Mouse (Mus musculus) embryonic facial prominence, embryonic 15.5 days (tissue): Measurements from ENCODE around the gene Nfib. TPM values are rescaled to one million over a fixed set of nuclear protein-coding genes. Genes with fewer than 3 reads are reported as not detected.

Experiments
- ATAC-seq: fragments of 200-750 bp; cut with Nextera tagmentation; 2 replicates; pipeline ENCODE4 v1.8.0; 2017; ENCODE audit warnings: low read depth, moderate TSS enrichment; ENCODE audit not compliant: insufficient number of reproducible peaks, low FRiP score, low TSS enrichment
- H3K27ac ChIP-seq: fragments of 300-500 bp; sonication (generic); replicated peaks from 2 replicates; pipeline ENCODE4 v1.5.1; 2015; ENCODE audit warnings: mild to moderate bottlenecking, inconsistent platforms
- H3K27me3 ChIP-seq: fragments of 300-500 bp; sonication (generic); 2 replicates; pipeline ENCODE4 v1.6.1; 2015; ENCODE audit warnings: inconsistent platforms
- H3K36me3 ChIP-seq: fragments of 300-500 bp; sonication (generic); 2 replicates; pipeline ENCODE4 v1.6.1; 2015; ENCODE audit warnings: mild to moderate bottlenecking, inconsistent platforms
- H3K4me1 ChIP-seq: fragments of 300-500 bp; sonication (generic); 2 replicates; pipeline ENCODE4 v1.6.1; 2015; ENCODE audit warnings: inconsistent platforms
- H3K4me2 ChIP-seq: fragments of 300-500 bp; sonication (generic); replicated peaks from 2 replicates; pipeline ENCODE4 v1.6.1; 2015; ENCODE audit warnings: mild to moderate bottlenecking, inconsistent platforms
- H3K4me3 ChIP-seq: fragments of 300-500 bp; sonication (generic); replicated peaks from 2 replicates; pipeline ENCODE4 v1.5.1; 2015; ENCODE audit warnings: mild to moderate bottlenecking, inconsistent platforms
- H3K9ac ChIP-seq: fragments of 300-500 bp; sonication (generic); 2 replicates; pipeline ENCODE4 v1.6.1; 2015; ENCODE audit warnings: inconsistent platforms
- H3K9me3 ChIP-seq: fragments of 300-500 bp; sonication (generic); replicated peaks from 2 replicates; pipeline ENCODE4 v1.6.1; 2016; ENCODE audit warnings: inconsistent platforms
- WGBS: fragments of 180-500 bp; shearing (Covaris S2); methylation state at CpG from one replicate; pipeline ENCODE4 v1.1.7; 2015; 5-methylcytosine and 5-hydroxymethylcytosine counted together
- polyA plus RNA-seq: library from polyadenylated mRNA; unstranded; fragments of >200 nt; fragmentation: Nextera tagmentation; extraction: Ambion mirVana; gene quantifications from 2 replicates; pipeline ENCODE4 v1.2.1, GENCODE M21; 2015

The Nfib gene
- polyA plus RNA-seq, 1 experiment from 2014 or later: 85.7 TPM

- 2% methylated on average over 30 of the region's 30 CpGs for WGBS
- no peak for ATAC-seq
- peak overlapping the region; percentile 69; the same call in 1 of the 2 replicates for H3K27ac ChIP-seq
Observed at GRCm38 (mm10) chr4:82538069-82538811, 167.3 kb downstream of the Nfib start.

GRCm38 (mm10) chr4:82537279-82537967 is 168.1 kb downstream of the Nfib start:
- Histone ChIP-seq H3K9ac (peak overlapping the region; percentile 42), H3K4me1 (peaks cover 44% of the 10 kb centered on the region), H3K27me3 (peaks cover 6% of the 10 kb centered on the region), H3K4me3 (peak overlapping the region; percentile 41), H3K9me3 (no peaks in the 10 kb centered on the region), H3K36me3 (no peaks in the 10 kb centered on the region), H3K4me2 (peak overlapping the region; percentile 71), H3K27ac (peak overlapping the region; percentile 69; the same call in 1 of the 2 replicates)
- 3% methylated on average over 28 of the region's 28 CpGs for WGBS
- ATAC-seq: no peak

More at GRCm38 (mm10) chr4:82538069-82538811, 167.3 kb downstream of the Nfib start:
- Histone ChIP-seq H3K9me3 (no peaks in the 10 kb centered on the region), H3K4me1 (peaks cover 41% of the 10 kb centered on the region), H3K4me2 (peak overlapping the region; percentile 71), H3K4me3 (peak overlapping the region; percentile 41), H3K36me3 (no peaks in the 10 kb centered on the region), H3K27me3 (peaks cover 6% of the 10 kb centered on the region), H3K9ac (peak overlapping the region; percentile 42)

DNA sequence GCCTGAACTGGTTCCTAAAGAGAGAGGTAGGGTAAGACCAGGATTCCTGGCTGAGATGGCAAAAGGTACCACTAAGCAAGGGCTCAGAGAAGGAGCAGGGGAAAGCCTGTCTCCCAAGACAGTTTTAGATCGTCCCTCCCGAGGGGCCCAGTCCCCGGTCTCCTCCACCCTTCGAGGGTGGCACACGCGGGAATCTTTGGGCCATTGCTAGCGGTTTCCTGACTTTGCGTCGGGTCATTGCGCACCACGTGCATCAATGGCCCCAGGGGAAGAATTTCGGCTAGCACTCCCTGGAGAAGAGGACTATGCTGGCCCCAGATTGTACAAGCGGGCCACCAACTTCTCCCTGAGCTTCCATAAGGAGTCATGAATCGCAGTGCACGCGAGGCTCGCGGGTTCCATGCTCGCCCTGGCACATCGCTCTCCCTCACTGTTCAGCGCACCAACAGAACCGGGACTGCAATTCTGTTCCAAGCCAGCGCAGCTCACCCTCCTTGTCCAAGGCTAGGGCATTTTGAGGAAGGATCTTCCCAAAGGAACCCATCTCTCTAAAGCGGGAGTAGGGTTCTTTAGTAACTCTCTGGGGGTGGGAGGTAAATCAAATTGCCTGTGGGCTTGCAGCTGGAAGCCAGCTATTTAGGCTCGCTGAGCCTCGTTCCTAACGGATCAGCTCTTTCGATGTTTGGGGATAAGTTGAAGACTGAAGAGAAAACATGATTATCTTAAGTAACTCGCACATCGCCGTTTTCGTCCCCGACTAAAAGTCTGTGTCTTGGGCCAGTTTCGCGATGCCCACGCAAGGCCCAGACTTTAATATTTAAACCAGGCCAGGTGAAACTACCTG is 168.9 kb downstream of the Nfib start:
- Histone ChIP-seq H3K36me3 (no peaks in the 10 kb centered on the region), H3K27me3 (peaks cover 6% of the 10 kb centered on the region), H3K4me2 (peak overlapping the region; percentile 71), H3K27ac (peak overlapping the region; percentile 69; the same call in 1 of the 2 replicates), H3K9me3 (no peaks in the 10 kb centered on the region), H3K4me3 (peak overlapping the region; percentile 41), H3K9ac (peak overlapping the region; percentile 42), H3K4me1 (peaks cover 51% of the 10 kb centered on the region)
- 13% methylated on average over 36 of the region's 36 CpGs for WGBS
- ATAC-seq: no peak

DNA sequence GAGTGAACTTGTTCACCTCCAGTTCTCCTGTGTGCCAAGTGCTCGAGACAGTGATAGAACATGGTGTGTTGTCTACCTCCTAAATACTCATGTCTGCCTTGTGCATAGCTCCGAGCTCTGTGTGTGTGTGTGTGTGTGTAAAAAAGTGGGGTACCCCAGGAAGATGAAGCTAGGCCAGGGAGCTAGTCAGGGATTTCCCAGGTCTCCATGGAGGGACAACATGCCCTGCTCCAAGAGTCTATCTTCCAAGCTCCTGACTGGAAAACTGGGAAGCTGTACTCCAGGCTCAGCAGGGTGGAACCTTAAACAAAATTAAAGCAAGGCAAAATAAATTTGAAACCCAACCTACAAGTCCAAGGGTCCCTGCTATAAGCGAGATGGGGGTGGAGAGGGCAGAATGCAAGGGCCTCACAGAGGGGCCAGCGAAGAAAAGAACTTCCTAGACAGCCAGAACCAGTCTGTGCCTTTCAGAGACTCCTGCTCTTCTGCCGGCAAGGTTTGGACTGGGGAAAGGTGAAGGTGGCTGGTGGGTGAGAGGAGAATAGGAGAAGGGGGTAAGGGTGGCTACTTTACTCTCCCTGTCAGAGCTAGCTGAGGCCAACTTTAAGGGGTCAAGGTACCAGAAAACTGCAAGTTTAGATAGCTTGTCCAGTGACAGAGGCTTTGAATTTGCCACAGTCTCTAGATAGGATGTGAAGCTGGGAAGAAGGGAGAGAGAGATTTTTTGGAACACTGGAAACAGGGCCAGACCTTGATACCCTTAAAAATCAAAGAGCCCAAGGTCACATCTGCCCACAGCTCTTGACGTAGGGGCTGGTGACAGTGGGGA is 169.7 kb downstream of the Nfib start:
- Histone ChIP-seq H3K9ac (no peak overlapping the region), H3K27ac (0 out of 2 replicates have a peak overlapping the region, but pooled peaks have one; percentile 28), H3K4me2 (peak overlapping the region; percentile 71), H3K27me3 (peaks cover 6% of the 10 kb centered on the region), H3K36me3 (no peaks in the 10 kb centered on the region), H3K4me1 (peaks cover 58% of the 10 kb centered on the region), H3K9me3 (no peaks in the 10 kb centered on the region), H3K4me3 (peak overlapping the region; percentile 41)
- ATAC-seq: no peak
- WGBS: 60% methylated on average over 6 of the region's 6 CpGs

GRCm38 (mm10) chr4:82533231-82533630 is 172.3 kb downstream of the Nfib start:
- Histone ChIP-seq H3K9ac (no peak overlapping the region), H3K4me1 (peaks cover 50% of the 10 kb centered on the region), H3K9me3 (no peaks in the 10 kb centered on the region), H3K4me2 (no peak overlapping the region; the same call in 1 of the 2 replicates), H3K36me3 (no peaks in the 10 kb centered on the region), H3K27me3 (peaks cover 6% of the 10 kb centered on the region), H3K4me3 (no peak overlapping the region), H3K27ac (peak overlapping the region; percentile 88)
- no peak for ATAC-seq
- 49% methylated on average over 3 of the region's 3 CpGs for WGBS

GRCm38 (mm10) chr4:82532443-82533191 is 172.9 kb downstream of the Nfib start:
- Histone ChIP-seq H3K36me3 (no peaks in the 10 kb centered on the region), H3K4me3 (0 out of 2 replicates have a peak overlapping the region, but pooled peaks have one; percentile 2), H3K9me3 (no peaks in the 10 kb centered on the region), H3K9ac (no peak overlapping the region), H3K27ac (peak overlapping the region; percentile 88), H3K4me2 (peak overlapping the region; percentile 33), H3K27me3 (peaks cover 6% of the 10 kb centered on the region), H3K4me1 (peaks cover 44% of the 10 kb centered on the region)
- 15% methylated on average over 11 of the region's 11 CpGs for WGBS
- no peak for ATAC-seq

- H3K9ac ChIP-seq: no peak overlapping the region
- WGBS: 45% methylated on average over 5 of the region's 5 CpGs
- peak overlapping the region; percentile 88 for H3K27ac ChIP-seq
- no peak overlapping the region for H3K4me3 ChIP-seq
- no peaks in the 10 kb centered on the region for H3K9me3 ChIP-seq
- no peak for ATAC-seq
- H3K4me1 ChIP-seq: peaks cover 38% of the 10 kb centered on the region
- peak overlapping the region; percentile 33 for H3K4me2 ChIP-seq
- H3K27me3 ChIP-seq: peaks cover 6% of the 10 kb centered on the region
- no peaks in the 10 kb centered on the region for H3K36me3 ChIP-seq
Observed at GRCm38 (mm10) chr4:82531977-82532376, 173.6 kb downstream of the Nfib start.

- H3K4me3 ChIP-seq: no peak overlapping the region
- ATAC-seq: peak; percentile 52; the same call in 1 of the 2 replicates
- H3K27ac ChIP-seq: peak overlapping the region; percentile 44
- no peaks in the 10 kb centered on the region for H3K9me3 ChIP-seq
- no peak overlapping the region for H3K9ac ChIP-seq
- 51% methylated on average over 3 of the region's 3 CpGs for WGBS
- no peaks in the 10 kb centered on the region for H3K36me3 ChIP-seq
- peaks cover 1% of the 10 kb centered on the region for H3K27me3 ChIP-seq
- H3K4me1 ChIP-seq: peaks cover 27% of the 10 kb centered on the region
- no peak overlapping the region for H3K4me2 ChIP-seq
Observed at GRCm38 (mm10) chr4:82530875-82531353, 174.6 kb downstream of the Nfib start.

GRCm38 (mm10) chr4:82528978-82529377 is 176.6 kb downstream of the Nfib start:
- Histone ChIP-seq H3K4me3 (no peak overlapping the region), H3K9me3 (no peaks in the 10 kb centered on the region), H3K9ac (no peak overlapping the region), H3K27me3 (no peaks in the 10 kb centered on the region), H3K27ac (no peak overlapping the region), H3K36me3 (no peaks in the 10 kb centered on the region), H3K4me1 (peaks cover 24% of the 10 kb centered on the region), H3K4me2 (no peak overlapping the region)
- no peak for ATAC-seq
- 67% methylated on average over 2 of the region's 2 CpGs for WGBS
